Mouse (Mus musculus): ENCODE measurements around the gene Keg1.

Gene Keg1

DNA sequence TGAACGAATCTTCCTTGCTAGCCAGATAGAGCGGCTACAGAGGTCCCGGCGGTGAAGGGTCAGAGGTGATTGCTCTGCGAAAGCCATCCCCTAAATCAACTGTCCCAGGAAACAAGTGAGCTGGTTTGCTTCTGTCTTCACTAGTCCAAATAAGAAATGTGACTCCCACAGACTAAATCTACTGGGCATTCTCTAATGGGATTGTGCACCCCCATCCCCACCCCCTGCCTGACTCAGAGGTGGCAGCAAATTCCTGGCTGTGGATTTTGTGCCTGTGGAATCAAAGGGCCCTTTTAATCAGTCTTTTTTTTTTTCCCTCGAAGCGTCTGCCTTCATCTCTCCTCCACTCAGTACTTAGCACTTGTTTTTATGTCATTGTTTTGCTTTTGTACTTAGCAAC, 69.7 kb downstream of the Keg1 start, which contains the start of gene Cntf:
Cntf (minus strand) TSS at position 325 of the 400 bp plus-strand sequence.
- no peak for DNase-seq (ENCODE audit: low read depth)
